Mouse (Mus musculus) hindbrain, embryonic 12.5 days (tissue): ENCODE results near the gene Wfikkn2. TPM values are rescaled to one million over a fixed set of nuclear protein-coding genes. Genes with fewer than 3 reads are reported as not detected.
A peak's percentile ranks its signal among the peaks of the same experiment; 100 is the strongest.

Experiments
- ATAC-seq: fragments of 200-750 bp; cut with Nextera tagmentation; 2 replicates; pipeline ENCODE4 v1.8.0; 2017; ENCODE audit warnings: moderate TSS enrichment; ENCODE audit not compliant: low FRiP score
- H3K27ac ChIP-seq: fragments of 300-500 bp; sonication (generic); 2 replicates; pipeline ENCODE4 v1.5.1; 2016; ENCODE audit warnings: mild to moderate bottlenecking
- H3K27me3 ChIP-seq: fragments of 300-500 bp; sonication (generic); 2 replicates; pipeline ENCODE4 v1.6.1; 2016; ENCODE audit warnings: mild to moderate bottlenecking
- H3K36me3 ChIP-seq: fragments of 300-500 bp; sonication (generic); 2 replicates; pipeline ENCODE4 v1.6.1; 2016; ENCODE audit warnings: mild to moderate bottlenecking
- H3K4me1 ChIP-seq: fragments of 300-500 bp; sonication (generic); 2 replicates; pipeline ENCODE4 v1.6.1; 2016
- H3K4me2 ChIP-seq: fragments of 300-500 bp; sonication (generic); replicated peaks from 2 replicates; pipeline ENCODE4 v1.6.1; 2016; ENCODE audit warnings: mild to moderate bottlenecking
- H3K4me3 ChIP-seq: fragments of 300-500 bp; sonication (generic); 2 replicates; pipeline ENCODE4 v1.5.1; 2016; ENCODE audit warnings: mild to moderate bottlenecking
- H3K9ac ChIP-seq: fragments of 300-500 bp; sonication (generic); 2 replicates; pipeline ENCODE4 v1.6.1; 2016; ENCODE audit warnings: mild to moderate bottlenecking, moderate library complexity
- H3K9me3 ChIP-seq: fragments of 300-500 bp; sonication (generic); replicated peaks from 2 replicates; pipeline ENCODE4 v1.6.1; 2016; ENCODE audit warnings: mild to moderate bottlenecking
- WGBS: fragments of 180-500 bp; shearing (Covaris S2); methylation state at CpG from one replicate; pipeline ENCODE4 v1.1.7; 2016; 5-methylcytosine and 5-hydroxymethylcytosine counted together
- polyA plus RNA-seq: library from polyadenylated mRNA; unstranded; fragments of >200 nt; fragmentation: Nextera tagmentation; extraction: Ambion mirVana; gene quantifications from 2 replicates; pipeline ENCODE4 v1.2.1, GENCODE M21; 2016

Wfikkn2 gene
- polyA plus RNA-seq, 1 experiment from 2014 or later, result 6.8 TPM

DNA sequence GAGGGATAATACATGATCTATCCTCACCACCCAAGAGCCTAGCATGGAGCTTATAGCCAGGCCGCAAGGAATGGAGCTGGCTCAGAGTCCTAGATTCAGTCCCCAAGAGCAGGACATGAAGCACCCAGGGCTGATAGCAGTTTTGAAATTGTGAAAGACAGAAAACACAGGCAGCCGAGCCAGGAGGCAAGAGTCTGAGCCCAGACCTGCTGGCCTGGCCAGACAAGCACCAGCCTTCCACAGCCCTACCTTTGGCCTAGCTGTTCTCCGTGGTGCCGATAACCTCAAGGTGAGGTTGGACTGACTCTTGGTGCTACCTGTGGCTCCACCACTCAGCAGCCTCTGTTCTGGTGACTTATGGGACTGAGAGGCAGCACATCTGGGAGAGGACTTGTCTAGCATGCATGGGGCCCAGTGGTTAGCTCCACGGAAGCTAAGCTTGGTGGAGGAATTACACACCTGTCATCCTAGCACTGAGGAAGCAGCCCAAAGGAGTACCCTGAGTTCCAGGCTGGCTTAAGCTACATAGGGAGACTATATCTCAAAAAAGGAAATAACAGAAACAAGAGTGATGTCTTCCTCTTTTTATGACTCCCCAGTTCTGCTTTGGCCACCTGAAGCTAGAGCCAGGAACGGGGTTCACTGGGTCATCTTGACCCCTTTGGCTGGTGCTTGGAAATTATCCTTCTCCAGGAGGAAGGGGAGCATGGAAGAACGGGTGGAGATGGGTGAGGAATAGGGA is 47.2 kb downstream of the Wfikkn2 start:
- H3K4me1 ChIP-seq, result peaks cover 3% of the 10 kb centered on the region; the same call in 1 of the 2 replicates
- H3K36me3 ChIP-seq, result no peaks in the 10 kb centered on the region
- no peak overlapping the region for H3K9ac ChIP-seq
- WGBS, result 88% methylated on average over 7 of the region's 7 CpGs
- no peak overlapping the region for H3K4me3 ChIP-seq
- no peaks in the 10 kb centered on the region for H3K27me3 ChIP-seq
- H3K4me2 ChIP-seq, result no peak overlapping the region
- no peaks in the 10 kb centered on the region for H3K9me3 ChIP-seq
- no peak for ATAC-seq
- no peak overlapping the region for H3K27ac ChIP-seq

DNA sequence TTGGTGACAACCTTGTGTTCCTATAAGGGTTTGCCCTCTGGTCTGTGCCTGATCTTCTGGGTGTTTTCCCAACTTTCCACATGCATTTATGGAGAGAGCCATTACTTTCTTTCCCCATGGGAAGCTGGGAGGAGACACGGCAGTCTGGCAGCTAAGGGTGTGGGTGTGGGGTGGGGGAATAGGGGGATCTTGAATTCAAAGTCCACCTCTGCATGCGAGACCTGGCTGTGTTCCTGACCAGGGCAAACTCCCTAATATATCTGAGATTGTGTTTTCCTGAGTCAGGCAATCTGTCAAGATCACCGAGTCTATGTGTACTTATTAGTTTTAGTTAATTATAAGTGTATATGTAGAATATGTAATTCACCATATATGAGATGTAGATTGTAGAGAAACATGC is 49.5 kb downstream of the Wfikkn2 start:
- 81% methylated on average over 3 of the region's 3 CpGs for WGBS
- H3K4me1 ChIP-seq, result peaks cover 6% of the 10 kb centered on the region
- no peak overlapping the region for H3K9ac ChIP-seq
- no peaks in the 10 kb centered on the region for H3K27me3 ChIP-seq
- H3K27ac ChIP-seq, result no peak overlapping the region
- ATAC-seq, result no peak
- no peaks in the 10 kb centered on the region for H3K9me3 ChIP-seq
- no peak overlapping the region for H3K4me2 ChIP-seq
- no peak overlapping the region for H3K4me3 ChIP-seq
- H3K36me3 ChIP-seq, result no peaks in the 10 kb centered on the region

DNA sequence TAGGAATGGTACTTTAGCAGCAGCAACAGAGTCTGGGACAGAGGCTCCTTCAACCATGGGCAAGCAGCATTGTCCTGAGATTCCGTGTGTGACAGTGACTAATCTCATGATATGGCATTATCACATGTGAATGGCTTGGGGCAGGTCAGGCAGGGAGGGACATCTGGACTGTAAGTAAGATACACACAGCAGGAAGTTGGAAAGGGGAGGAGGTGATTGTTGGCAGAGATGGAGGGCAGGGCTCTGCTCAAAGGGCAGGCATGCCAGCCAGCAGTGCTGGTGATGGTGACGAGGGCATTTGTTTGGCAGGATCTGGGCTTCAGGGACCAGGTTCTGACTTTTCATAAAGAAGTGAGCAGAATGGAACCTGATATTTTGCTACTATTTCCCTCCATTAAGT is 52.7 kb downstream of the Wfikkn2 start:
- H3K9me3 ChIP-seq, result no peaks in the 10 kb centered on the region
- WGBS, result 70% methylated on average over 2 of the region's 2 CpGs
- ATAC-seq, result no peak
- no peaks in the 10 kb centered on the region for H3K36me3 ChIP-seq
- H3K4me1 ChIP-seq, result peaks cover 9% of the 10 kb centered on the region
- no peaks in the 10 kb centered on the region for H3K27me3 ChIP-seq
- no peak overlapping the region for H3K27ac ChIP-seq
- no peak overlapping the region for H3K9ac ChIP-seq
- no peak overlapping the region for H3K4me2 ChIP-seq
- H3K4me3 ChIP-seq, result no peak overlapping the region

DNA sequence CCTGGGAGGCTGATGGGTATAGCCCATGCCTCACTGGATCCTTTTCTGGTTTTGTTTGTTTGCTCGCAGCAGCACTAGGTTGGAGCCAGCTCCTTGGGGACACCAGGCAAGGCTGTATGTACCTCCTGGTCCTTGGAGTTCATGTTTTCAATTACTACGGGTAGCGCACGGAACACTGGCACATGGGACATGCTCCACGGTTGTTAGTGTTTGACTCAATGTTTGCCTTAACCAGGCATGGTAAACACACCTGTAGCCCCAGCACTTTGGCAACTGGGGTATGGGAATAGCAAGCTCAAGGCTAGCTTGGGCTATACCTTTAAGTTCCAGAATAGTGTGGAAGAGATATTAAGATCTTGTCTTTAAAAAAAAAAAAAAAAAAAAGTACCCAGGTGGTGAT is 55.1 kb downstream of the Wfikkn2 start:
- no peak overlapping the region for H3K4me3 ChIP-seq
- H3K36me3 ChIP-seq, result no peaks in the 10 kb centered on the region
- no peak for ATAC-seq
- H3K9me3 ChIP-seq, result no peaks in the 10 kb centered on the region
- H3K4me2 ChIP-seq, result no peak overlapping the region
- H3K27me3 ChIP-seq, result no peaks in the 10 kb centered on the region
- WGBS, result 79% methylated on average over 5 of the region's 5 CpGs
- H3K27ac ChIP-seq, result no peak overlapping the region
- peaks cover 9% of the 10 kb centered on the region for H3K4me1 ChIP-seq
- H3K9ac ChIP-seq, result no peak overlapping the region

DNA sequence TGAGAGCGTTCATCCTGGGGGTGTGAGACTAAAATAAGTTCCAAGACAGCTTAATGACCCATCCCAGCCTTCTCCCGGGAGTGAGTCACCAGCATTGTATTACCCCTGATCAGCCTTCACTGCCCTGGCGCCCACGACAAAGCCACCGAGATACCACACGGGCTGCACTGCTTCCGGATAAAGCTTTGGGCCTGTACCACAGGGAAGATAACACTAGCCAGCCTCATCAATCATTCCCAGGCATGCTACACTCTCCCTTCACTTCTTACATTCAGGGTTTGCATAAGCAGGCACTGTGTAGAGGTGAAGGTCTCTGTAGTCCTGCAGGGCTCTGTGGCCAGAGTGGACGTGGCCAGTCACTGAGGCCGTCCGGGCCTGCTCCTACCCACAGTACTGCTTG is 56.2 kb downstream of the Wfikkn2 start:
- Histone ChIP-seq H3K36me3 (no peaks in the 10 kb centered on the region), H3K27ac (peak overlapping the region; percentile 49; the same call in 1 of the 2 replicates), H3K4me2 (no peak overlapping the region), H3K9ac (no peak overlapping the region), H3K4me1 (peaks cover 6% of the 10 kb centered on the region), H3K9me3 (no peaks in the 10 kb centered on the region), H3K27me3 (no peaks in the 10 kb centered on the region), H3K4me3 (no peak overlapping the region)
- no peak for ATAC-seq
- WGBS, result 52% methylated on average over 10 of the region's 10 CpGs

Other genes starting within 250 kb of the Wfikkn2 start
- 119 and 123 TPM in 2 replicates for gene Spag9, start 249.9 kb downstream of the Wfikkn2 start, polyA plus RNA-seq
- 41.7 and 46.8 TPM in 2 replicates for gene Tob1, start 34.6 kb downstream of the Wfikkn2 start, polyA plus RNA-seq
- 0.31 and 0.48 TPM in 2 replicates for gene Gm21885, start 35.9 kb upstream of the Wfikkn2 start, polyA plus RNA-seq
- gene Luc7l3, start 76.0 kb upstream of the Wfikkn2 start, polyA plus RNA-seq, result 153 and 167 TPM in 2 replicates
- 27.3 and 28.7 TPM in 2 replicates for gene Ankrd40, start 82.0 kb upstream of the Wfikkn2 start, polyA plus RNA-seq
- 0.81 and 1.2 TPM in 2 replicates for gene Abcc3, start 147.0 kb upstream of the Wfikkn2 start, polyA plus RNA-seq
- gene Cacna1g, start 228.2 kb upstream of the Wfikkn2 start, polyA plus RNA-seq, result 19.1 and 21.4 TPM in 2 replicates
- gene Spata20, start 240.2 kb upstream of the Wfikkn2 start, polyA plus RNA-seq, result 0.08 TPM in 1 of 2 replicates, not detected in the other